Mouse (Mus musculus) hindbrain, postnatal 0 days (tissue): ENCODE data around the gene Cavin4. TPM values are rescaled to one million over a fixed set of nuclear protein-coding genes. Genes with fewer than 3 reads are reported as not detected.

ENCODE experiments used
- ATAC-seq: fragments of 200-750 bp; cut with Nextera tagmentation; 2 replicates; pipeline ENCODE4 v1.8.0; 2017; ENCODE audit warnings: mild to moderate bottlenecking, moderate TSS enrichment, moderate library complexity
- DNase-seq: peaks from one replicate; pipeline ENCODE4 v3.0.0-alpha.2; 2015; ENCODE audit warnings: low spot score
- H3K27ac ChIP-seq: fragments of 300-500 bp; sonication (generic); 2 replicates; pipeline ENCODE4 v1.5.1; 2014; ENCODE audit warnings: mild to moderate bottlenecking
- H3K27me3 ChIP-seq: fragments of 300-500 bp; sonication (generic); 2 replicates; pipeline ENCODE4 v1.6.1; 2014; ENCODE audit warnings: low read length, mixed read lengths; ENCODE audit not compliant: insufficient read depth
- H3K36me3 ChIP-seq: fragments of 300-500 bp; sonication (generic); 2 replicates; pipeline ENCODE4 v1.6.1; 2014; ENCODE audit warnings: low read length, mixed read lengths; ENCODE audit not compliant: insufficient read depth
- H3K4me1 ChIP-seq: fragments of 300-500 bp; sonication (generic); 2 replicates; pipeline ENCODE4 v1.6.1; 2014; ENCODE audit warnings: antibody characterized with exemption, low read length, mixed read lengths; ENCODE audit not compliant: insufficient read depth
- H3K4me2 ChIP-seq: fragments of 300-500 bp; sonication (generic); 2 replicates; pipeline ENCODE4 v1.6.1; 2014; ENCODE audit warnings: low read depth, mild to moderate bottlenecking, low read length, moderate library complexity, mixed read lengths
- H3K4me3 ChIP-seq: fragments of 300-500 bp; sonication (generic); 2 replicates; pipeline ENCODE4 v1.5.1; 2014; ENCODE audit warnings: low read length
- H3K9ac ChIP-seq: fragments of 300-500 bp; sonication (generic); replicated peaks from 2 replicates; pipeline ENCODE4 v1.6.1; 2014; ENCODE audit warnings: mild to moderate bottlenecking, low read length, moderate library complexity, mixed read lengths
- H3K9me3 ChIP-seq: fragments of 300-500 bp; sonication (generic); 2 replicates; pipeline ENCODE4 v1.6.1; 2016; ENCODE audit warnings: low read length, mixed read lengths
- CTCF ChIP-seq: IDR thresholded peaks from 2 replicates; pipeline ENCODE4 v1.5.1; 2016; ENCODE audit warnings: antibody characterized with exemption, control low read depth, low read depth
- WGBS: fragments of 180-500 bp; shearing (Covaris S2); extraction: QIAGEN DNeasy Blood & Tissue Kit; methylation state at CpG from one replicate; pipeline ENCODE4 v1.1.7; 2014; 5-methylcytosine and 5-hydroxymethylcytosine counted together
- polyA plus RNA-seq: library from polyadenylated mRNA; unstranded; fragments of >200 nt; fragmentation: Nextera tagmentation; extraction: Ambion mirVana; gene quantifications from 2 replicates; pipeline ENCODE4 v1.2.1, GENCODE M21; 2015
- total RNA-seq: library from RNA; depleted of rRNA; stranded (reverse); fragments of >200 nt; gene quantifications from 2 replicates; pipeline ENCODE4 v1.2.3, GENCODE M21; 2014; rRNA removed

The Cavin4 gene
- total RNA-seq (0.42 and 0.54 TPM in 2 replicates), polyA plus RNA-seq (0.95 and 1.4 TPM in 2 replicates)

- Histone ChIP-seq H3K27me3 (no peaks in the 10 kb centered on the region), H3K9ac (no peak within 1 kb of the TSS), H3K9me3 (no peaks in the 10 kb centered on the region), H3K36me3 (peaks cover 15% of the 10 kb centered on the region), H3K4me3 (no peak within 1 kb of the TSS), H3K27ac (no peak within 1 kb of the TSS), H3K4me1 (no peaks in the 10 kb centered on the region), H3K4me2 (no peak within 1 kb of the TSS)
- DNase-seq (no peak), ATAC-seq (no peak)
- TF ChIP-seq CTCF, result no peak
- WGBS, result 92% methylated on average over 10 of the region's 10 CpGs
Observed at GRCm38 (mm10) chr4:48663271-48663670, at the start of gene Cavin4. Cavin4 (plus strand) TSS chr4:48663514.

GRCm38 (mm10) chr4:48615483-48615882 lies 47.8 kb upstream of the Cavin4 start:
- Histone ChIP-seq H3K27ac (no peak overlapping the region), H3K4me3 (no peak overlapping the region), H3K9me3 (no peaks in the 10 kb centered on the region), H3K36me3 (peaks cover 12% of the 10 kb centered on the region), H3K4me2 (no peak overlapping the region), H3K9ac (no peak overlapping the region), H3K4me1 (no peaks in the 10 kb centered on the region), H3K27me3 (no peaks in the 10 kb centered on the region)
- TF ChIP-seq CTCF, result no peak
- 89% methylated on average over 4 of the region's 4 CpGs for WGBS
- no peak for ATAC-seq
- no peak for DNase-seq

- no peaks in the 10 kb centered on the region for H3K4me1 ChIP-seq
- no peak overlapping the region for H3K4me2 ChIP-seq
- no peak overlapping the region for H3K9ac ChIP-seq
- no peak overlapping the region for H3K4me3 ChIP-seq
- ATAC-seq (no peak), DNase-seq (no peak)
- H3K27me3 ChIP-seq, result no peaks in the 10 kb centered on the region
- H3K9me3 ChIP-seq, result no peaks in the 10 kb centered on the region
- no peak overlapping the region for H3K27ac ChIP-seq
- peaks cover 7% of the 10 kb centered on the region for H3K36me3 ChIP-seq
- TF ChIP-seq CTCF, result no peak
- WGBS, result 98% methylated on average over 15 of the region's 15 CpGs
Observed at GRCm38 (mm10) chr4:48617201-48617600, 46.1 kb upstream of the Cavin4 start.

GRCm38 (mm10) chr4:48620121-48620520 lies 43.2 kb upstream of the Cavin4 start:
- DNase-seq, result no peak
- ATAC-seq, result no peak
- Histone ChIP-seq H3K27me3 (no peaks in the 10 kb centered on the region), H3K36me3 (0 out of 2 replicates have a peak, but pooled peaks cover 4% of the 10 kb centered on the region), H3K9me3 (no peaks in the 10 kb centered on the region), H3K4me2 (no peak overlapping the region), H3K4me3 (no peak overlapping the region), H3K27ac (no peak overlapping the region), H3K9ac (no peak overlapping the region), H3K4me1 (no peaks in the 10 kb centered on the region)
- WGBS, result 92% methylated on average over 6 of the region's 6 CpGs
- no peak for TF ChIP-seq CTCF

- ATAC-seq, result no peak
- no peaks in the 10 kb centered on the region for H3K9me3 ChIP-seq
- H3K4me2 ChIP-seq, result no peak overlapping the region
- H3K4me3 ChIP-seq, result no peak overlapping the region
- no peak for TF ChIP-seq CTCF
- WGBS, result 96% methylated on average over 6 of the region's 6 CpGs
- 0 out of 2 replicates have a peak, but pooled peaks cover under 1% of the 10 kb centered on the region for H3K36me3 ChIP-seq
- no peaks in the 10 kb centered on the region for H3K4me1 ChIP-seq
- DNase-seq, result no peak
- H3K27me3 ChIP-seq, result no peaks in the 10 kb centered on the region
- H3K9ac ChIP-seq, result no peak overlapping the region
- no peak overlapping the region for H3K27ac ChIP-seq
Observed at GRCm38 (mm10) chr4:48622246-48622645, 41.1 kb upstream of the Cavin4 start.

- TF ChIP-seq CTCF, result no peak
- Histone ChIP-seq H3K4me2 (no peak overlapping the region), H3K4me3 (no peak overlapping the region), H3K27me3 (no peaks in the 10 kb centered on the region), H3K9me3 (no peaks in the 10 kb centered on the region), H3K27ac (no peak overlapping the region), H3K9ac (no peak overlapping the region), H3K36me3 (no peaks in the 10 kb centered on the region), H3K4me1 (no peaks in the 10 kb centered on the region)
- DNase-seq, result no peak
- WGBS, result 92% methylated on average over 7 of the region's 7 CpGs
- no peak for ATAC-seq
Observed at GRCm38 (mm10) chr4:48622946-48623345, 40.4 kb upstream of the Cavin4 start.

- Histone ChIP-seq H3K9me3 (no peaks in the 10 kb centered on the region), H3K36me3 (no peaks in the 10 kb centered on the region), H3K27me3 (no peaks in the 10 kb centered on the region), H3K4me3 (no peak overlapping the region), H3K4me2 (no peak overlapping the region), H3K9ac (no peak overlapping the region), H3K27ac (no peak overlapping the region), H3K4me1 (no peaks in the 10 kb centered on the region)
- no peak for ATAC-seq
- no peak for DNase-seq
- TF ChIP-seq CTCF, result no peak
- WGBS, result 67% methylated on average over 6 of the region's 6 CpGs
Observed at GRCm38 (mm10) chr4:48624961-48625360, 38.4 kb upstream of the Cavin4 start.
